ENCODE assay signal across 9 mouse cellular contexts in genomic region chr7:98437629-98438028, GRCm38 (mm10). TPM values are rescaled to one million over a fixed set of nuclear protein-coding genes. Genes with fewer than 3 reads are reported as not detected.
A peak's percentile ranks its signal among the peaks of the same experiment; 100 is the strongest.
DNase-seq lines count a peak whose midpoint lies in the region; ATAC-seq and TF ChIP-seq lines count a peak whose summit lies in the region.
"Had no signal": no experiment of that assay in that cellular context is flagged by ENCODE, and none has a peak within 500 bp of the region (broad histone marks: within the 10 kb centered on the region; RNA-seq: fewer than 3 reads in every experiment).

No protein-coding gene starts in this region.

- no peaks in the 10 kb centered on the region for H3K9me3 ChIP-seq in forebrain, embryonic 14.5 days (replicated peaks; ENCODE audit: control insufficient read depth, low read length)
- H3K9me3 ChIP-seq in forebrain, embryonic 12.5 days: no peaks in the 10 kb centered on the region
- no peaks in the 10 kb centered on the region for H3K9me3 ChIP-seq in liver, embryonic 12.5 days (replicated peaks)

- H3K36me3 ChIP-seq in forebrain, embryonic 14.5 days (ENCODE audit: control insufficient read depth, insufficient read depth, low read length): no peaks in the 10 kb centered on the region
- no peaks in the 10 kb centered on the region for H3K36me3 ChIP-seq in forebrain, embryonic 12.5 days (replicated peaks)
- no peaks in the 10 kb centered on the region for H3K36me3 ChIP-seq in liver, adult 2 months (ENCODE audit: control insufficient read depth, insufficient read depth, low read length)
- no peaks in the 10 kb centered on the region for H3K36me3 ChIP-seq in liver, embryonic 12.5 days

- H3K4me3 ChIP-seq in forebrain, embryonic 14.5 days (ENCODE audit: low read depth, low read length): no peak overlapping the region
- H3K4me3 ChIP-seq in forebrain, embryonic 12.5 days (replicated peaks): no peak overlapping the region
- H3K4me3 ChIP-seq in liver, adult 2 months (ENCODE audit: insufficient read depth, low read depth, low read length): no peak overlapping the region
- H3K4me3 ChIP-seq in liver, embryonic 12.5 days: no peak overlapping the region
- H3K4me3 ChIP-seq: myocyte had no signal

- no peaks in the 10 kb centered on the region for H3K27me3 ChIP-seq in forebrain, embryonic 14.5 days (replicated peaks; ENCODE audit: control insufficient read depth, insufficient read depth, low read length)
- H3K27me3 ChIP-seq in forebrain, embryonic 12.5 days: 0 out of 2 replicates have a peak, but pooled peaks cover 6% of the 10 kb centered on the region
- H3K27me3 ChIP-seq in liver, adult 2 months (ENCODE audit: control insufficient read depth, insufficient read depth, low read length): no peaks in the 10 kb centered on the region
- peaks cover 34% of the 10 kb centered on the region for H3K27me3 ChIP-seq in liver, embryonic 12.5 days (replicated peaks)

- H3K4me1 ChIP-seq in forebrain, embryonic 14.5 days (ENCODE audit: control insufficient read depth, insufficient read depth, low read length): no peaks in the 10 kb centered on the region
- no peaks in the 10 kb centered on the region for H3K4me1 ChIP-seq in forebrain, embryonic 12.5 days
- no peaks in the 10 kb centered on the region for H3K4me1 ChIP-seq in liver, adult 2 months (ENCODE audit: control insufficient read depth, insufficient read depth, low read length)
- no peaks in the 10 kb centered on the region for H3K4me1 ChIP-seq in liver, embryonic 12.5 days

- 36% methylated on average over 9 of the region's 9 CpGs for WGBS in forebrain, embryonic 14.5 days
- WGBS in forebrain, embryonic 12.5 days: 34% methylated on average over 9 of the region's 9 CpGs
- 41% methylated on average over 9 of the region's 9 CpGs for WGBS in liver, adult 2 months
- WGBS in liver, embryonic 12.5 days (ENCODE audit: insufficient replicate concordance): 33% methylated on average over 9 of the region's 9 CpGs

- H3K79me2 ChIP-seq in liver, adult 2 months (ENCODE audit: control insufficient read depth, insufficient read depth, low read length): no peaks in the 10 kb centered on the region

- ATAC-seq in forebrain, embryonic 14.5 days: no peak
- no peak for ATAC-seq in forebrain, embryonic 12.5 days (ENCODE audit: low FRiP score)
- no peak for ATAC-seq in liver, embryonic 12.5 days
- peak; percentile 82 for ATAC-seq in megakaryocyte progenitor cell, adult 5-6 weeks (replicated peaks; ENCODE audit: poor library complexity)

- DNase-seq in forebrain, embryonic 14.5 days (ENCODE audit: low spot score): peak; percentile 36
- no peak for DNase-seq in liver, adult 2 months (ENCODE audit: extremely low read depth, low read depth, low spot score)
- DNase-seq in adrenal gland, postnatal 10 days: peak; percentile 61
- peak; percentile 51 for DNase-seq in embryo, embryonic 9.5 days (ENCODE audit: extremely low spot score)
- no peak for DNase-seq in urinary bladder, adult 18-20 months (ENCODE audit: low spot score in 2 of 2)

- no peak overlapping the region for H3K9ac ChIP-seq in forebrain, embryonic 14.5 days (ENCODE audit: low read length)
- H3K9ac ChIP-seq in forebrain, embryonic 12.5 days: no peak overlapping the region
- H3K9ac ChIP-seq in liver, adult 2 months (ENCODE audit: low read depth, low read length): no peak overlapping the region
- H3K9ac ChIP-seq in liver, embryonic 12.5 days: no peak overlapping the region

- H3K4me2 ChIP-seq in forebrain, embryonic 14.5 days (ENCODE audit: low read length): no peak overlapping the region
- no peak overlapping the region for H3K4me2 ChIP-seq in forebrain, embryonic 12.5 days
- H3K4me2 ChIP-seq in liver, embryonic 12.5 days: no peak overlapping the region

- no peak for TF ChIP-seq POLR2A in liver, adult 2 months (IDR thresholded peaks at IDR 0.05; ENCODE audit: extremely low read depth, insufficient read depth, low read length)

- TF ChIP-seq CTCF in liver, adult 2 months (IDR thresholded peaks at IDR 0.05; ENCODE audit: low read depth, low read length): peak; percentile 68; the same call in 1 of the 2 replicates

- H3K27ac ChIP-seq in forebrain, embryonic 14.5 days (ENCODE audit: low read depth, low read length): no peak overlapping the region
- H3K27ac ChIP-seq in forebrain, embryonic 12.5 days: no peak overlapping the region
- H3K27ac ChIP-seq in liver, adult 2 months (replicated peaks; ENCODE audit: insufficient read depth, low read depth, low read length): no peak overlapping the region
- H3K27ac ChIP-seq in liver, embryonic 12.5 days: no peak overlapping the region

RNA-seq across cellular contexts. Expression of gene Gucy2d, which starts 2.6 kb away (rescaled TPM):
- polyA plus RNA-seq in forebrain, embryonic 14.5 days (2014; fragmentation: Nextera tagmentation; extraction: Ambion mirVana): 0.10 and 0.16 TPM in 2 replicates
- not detected in 2 replicates for polyA plus RNA-seq in forebrain, embryonic 12.5 days (2016; fragmentation: Nextera tagmentation; extraction: Ambion mirVana)
- total RNA-seq in liver, adult 2 months (2014; rRNA removed): not detected in 2 replicates
- not detected in 2 replicates for polyA plus RNA-seq in liver, adult 2 months (2012; rRNA removed)
- not detected in 2 replicates for polyA plus RNA-seq in liver, embryonic 12.5 days (2016; fragmentation: Nextera tagmentation; extraction: Ambion mirVana)
- under 1 TPM in 1 of 2 experiments, not detected in 1; 0.09 TPM for total RNA-seq in adrenal gland, postnatal 10 days (2021)
- total RNA-seq in megakaryocyte progenitor cell, adult 5-6 weeks (2015): not detected in 2 replicates
- total RNA-seq in megakaryocyte progenitor cell, adult 5-6 weeks (2017): not detected in 2 replicates
- polyA plus RNA-seq: myocyte had no signal

RNA-seq across cellular contexts. Expression of gene Lrrc32, which starts 51.5 kb away (rescaled TPM):
- polyA plus RNA-seq in forebrain, embryonic 14.5 days (2014; fragmentation: Nextera tagmentation; extraction: Ambion mirVana): 2.3 and 3.0 TPM in 2 replicates
- 3.2 and 3.4 TPM in 2 replicates for polyA plus RNA-seq in forebrain, embryonic 12.5 days (2016; fragmentation: Nextera tagmentation; extraction: Ambion mirVana)
- total RNA-seq in liver, adult 2 months (2014; rRNA removed): 1.5 and 4.9 TPM in 2 replicates
- 5.2 and 7.5 TPM in 2 replicates for polyA plus RNA-seq in liver, adult 2 months (2012; rRNA removed)
- polyA plus RNA-seq in liver, embryonic 12.5 days (2016; fragmentation: Nextera tagmentation; extraction: Ambion mirVana): 7.4 and 8.3 TPM in 2 replicates
- 10 to 100 TPM; 15.2 to 17.3 TPM for total RNA-seq in adrenal gland, postnatal 10 days (2021)
- total RNA-seq in megakaryocyte progenitor cell, adult 5-6 weeks (2015): 0.05 TPM in 1 of 2 replicates, not detected in the other
- 0.04 TPM in 1 of 2 replicates, not detected in the other for total RNA-seq in megakaryocyte progenitor cell, adult 5-6 weeks (2017)

Comparison
In these comparisons a context has a peak if more than half of its experiments do, and no peak if none do; other contexts are left out.
1. DNase-seq: peak in forebrain, embryonic 14.5 days (single experiment), adrenal gland, postnatal 10 days (single experiment) and embryo, embryonic 9.5 days (single experiment); none in liver, adult 2 months (single experiment) and urinary bladder, adult 18-20 months (0 of 2).